Comparison of ENCODE assay signal across 34 mouse cellular contexts in the genomic region with DNA sequence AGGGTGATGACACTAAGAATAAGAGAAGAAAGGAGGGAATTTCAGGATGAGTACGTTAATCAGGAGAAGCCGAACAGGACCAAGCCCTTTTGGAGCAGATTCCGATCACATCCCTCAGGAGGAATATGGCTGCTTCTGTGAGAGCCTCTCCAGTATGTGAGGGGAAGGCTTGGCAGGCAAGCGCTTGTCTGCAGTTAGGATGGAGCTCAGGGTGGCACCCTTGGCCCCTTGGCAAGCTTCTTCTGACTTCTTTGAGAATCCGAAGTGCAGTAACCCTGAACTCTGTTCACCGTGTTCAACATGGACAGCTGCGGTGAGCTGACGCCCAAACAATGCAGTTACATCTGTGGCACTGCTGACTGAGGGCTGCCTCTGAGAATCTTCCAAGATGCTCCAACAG. TPM values are rescaled to one million over a fixed set of nuclear protein-coding genes. Genes with fewer than 3 reads are reported as not detected.
"Had no signal": no experiment of that assay in that cellular context is flagged by ENCODE, and none has a peak within 500 bp of the region (broad histone marks: within the 10 kb centered on the region; RNA-seq: fewer than 3 reads in every experiment).

No protein-coding gene starts in this region.

- H3K27me3 ChIP-seq: limb, embryonic 12.5 days; limb, embryonic 13.5 days; limb, embryonic 15.5 days; liver, embryonic 12.5 days; liver, embryonic 13.5 days; liver, embryonic 15.5 days; lung, embryonic 15.5 days; megakaryocyte, embryonic 14.5 days; midbrain, embryonic 12.5 days; midbrain, embryonic 13.5 days; midbrain, embryonic 15.5 days; neural tube, embryonic 12.5 days had no signal

- H3K4me2 ChIP-seq: limb, embryonic 12.5 days; limb, embryonic 13.5 days; limb, embryonic 15.5 days; liver, embryonic 11.5 days; liver, embryonic 12.5 days; liver, embryonic 13.5 days; liver, embryonic 15.5 days; lung, embryonic 14.5 days; lung, embryonic 15.5 days; midbrain, embryonic 12.5 days; midbrain, embryonic 13.5 days; midbrain, embryonic 15.5 days; neural tube, embryonic 12.5 days had no signal

- H3K9ac ChIP-seq: limb, embryonic 12.5 days; limb, embryonic 13.5 days; limb, embryonic 15.5 days; liver, embryonic 12.5 days; liver, embryonic 13.5 days; liver, embryonic 14.5 days; liver, embryonic 15.5 days; liver, postnatal 0 days; lung, embryonic 14.5 days; lung, embryonic 15.5 days; midbrain, embryonic 12.5 days; midbrain, embryonic 13.5 days; midbrain, embryonic 15.5 days; neural tube, embryonic 12.5 days had no signal

- H3K4me3 ChIP-seq: left cerebral cortex, adult 2 months; limb, embryonic 10.5 days; limb, embryonic 12.5 days; limb, embryonic 13.5 days; limb, embryonic 15.5 days; liver, embryonic 12.5 days; liver, embryonic 13.5 days; liver, embryonic 15.5 days; lung, embryonic 15.5 days; megakaryocyte, embryonic 14.5 days; midbrain, embryonic 10.5 days; midbrain, embryonic 12.5 days; midbrain, embryonic 13.5 days; midbrain, embryonic 15.5 days; myocyte; neural tube, embryonic 12.5 days had no signal

- ATAC-seq: liver, embryonic 12.5 days; liver, postnatal 0 days; lung, postnatal 0 days; midbrain, embryonic 13.5 days; midbrain, embryonic 15.5 days; midbrain, embryonic 16.5 days had no signal

- H3K4me1 ChIP-seq: limb, embryonic 10.5 days; limb, embryonic 12.5 days; limb, embryonic 13.5 days; limb, embryonic 15.5 days; liver, embryonic 12.5 days; liver, embryonic 13.5 days; liver, embryonic 15.5 days; lung, embryonic 15.5 days; midbrain, embryonic 10.5 days; midbrain, embryonic 12.5 days; midbrain, embryonic 13.5 days; midbrain, embryonic 15.5 days; neural tube, embryonic 12.5 days had no signal

- H3K9me3 ChIP-seq: limb, embryonic 10.5 days; limb, embryonic 12.5 days; limb, embryonic 13.5 days; limb, embryonic 15.5 days; liver, embryonic 12.5 days; liver, embryonic 13.5 days; liver, embryonic 15.5 days; lung, embryonic 15.5 days; midbrain, embryonic 10.5 days; midbrain, embryonic 12.5 days; midbrain, embryonic 13.5 days; midbrain, embryonic 15.5 days; neural tube, embryonic 12.5 days had no signal

- DNase-seq: left cerebral cortex, postnatal 4 days; liver; liver, embryonic 13.5 days; liver, postnatal 0 days; lung, adult 18-20 months; lung, adult 2 months; lung, embryonic 14.5 days; lung, postnatal 10 days; lung, postnatal 14 days; lung, postnatal 36 days; lung, postnatal 4 days; midbrain, embryonic 14.5 days had no signal

- H3K27ac ChIP-seq: left cerebral cortex, adult 2 months; limb, embryonic 10.5 days; limb, embryonic 12.5 days; limb, embryonic 13.5 days; limb, embryonic 15.5 days; liver, embryonic 12.5 days; liver, embryonic 13.5 days; liver, embryonic 14.5 days; liver, embryonic 15.5 days; lung, embryonic 15.5 days; macrophage; midbrain, embryonic 10.5 days; midbrain, embryonic 12.5 days; midbrain, embryonic 13.5 days; midbrain, embryonic 15.5 days; neural tube, embryonic 12.5 days had no signal

RNA-seq across cellular contexts. Expression of a gene that starts 11.7 kb away (rescaled TPM):
- total RNA-seq: megakaryocyte-erythroid progenitor cell, adult 5-6 weeks; monocyte, adult 5-6 weeks had no signal

RNA-seq across cellular contexts. Expression of a gene that starts 26.0 kb away (rescaled TPM):
- total RNA-seq: megakaryocyte-erythroid progenitor cell, adult 5-6 weeks; monocyte, adult 5-6 weeks had no signal
- polyA plus RNA-seq: macrophage had no signal
